Mouse (Mus musculus): ENCODE measurements around the gene Iqcg.

DNA sequence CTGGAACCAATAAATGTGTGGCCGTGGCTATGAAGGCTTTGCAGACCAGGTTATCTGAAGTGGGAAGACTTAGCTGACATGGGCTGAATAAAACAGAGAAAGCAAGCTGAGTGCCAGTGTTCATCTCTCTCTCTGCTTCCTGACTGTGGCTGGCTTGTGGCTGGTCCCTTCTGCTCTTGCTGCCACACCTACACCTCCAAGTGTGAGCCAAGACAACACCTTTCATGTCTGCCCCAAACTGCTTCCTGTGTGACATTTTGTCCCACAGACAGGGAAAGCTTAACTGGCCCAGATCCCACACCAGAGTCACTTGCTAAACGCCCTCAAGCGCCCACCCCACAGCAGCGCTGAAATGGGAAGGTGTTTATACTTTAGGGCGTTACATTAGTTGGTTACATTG is 2.9 kb downstream of the Iqcg start:
- TF ChIP-seq MAFK (IDR thresholded peaks at IDR 0.05; ENCODE audit: insufficient read depth, low read depth, low read length) = no peak
- TF ChIP-seq CHD2 (IDR thresholded peaks at IDR 0.05; ENCODE audit: low read depth, low read length) = no peak

All from ES-E14 (cell line).